Mouse (Mus musculus) heart, adult 2 months (tissue): Measurements from ENCODE around the gene Rapgefl1.

ENCODE experiments used
- CTCF ChIP-seq: fragments of 200-600 bp; IDR thresholded peaks from 2 replicates; pipeline ENCODE4 v1.8.1; 2022; ENCODE audit warnings: antibody characterized with exemption, mild to moderate bottlenecking, moderate library complexity
- EP300 ChIP-seq: fragments of 200-500 bp; IDR thresholded peaks from 2 replicates; pipeline ENCODE4 v1.6.1; 2011; ENCODE audit warnings: low read depth, low read length, control low read depth; ENCODE audit not compliant: insufficient read depth
- POLR2A ChIP-seq: fragments of 200-500 bp; IDR thresholded peaks from 2 replicates; pipeline ENCODE4 v1.6.1; 2011; ENCODE audit warnings: mild to moderate bottlenecking, low read depth, low read length, control low read depth; ENCODE audit not compliant: insufficient read depth

- TF ChIP-seq POLR2A (no peak), CTCF (no peak), EP300 (no peak)
Measured at GRCm38 (mm10) chr11:98849196-98849894, 12.8 kb downstream of the Rapgefl1 start.
